Mouse (Mus musculus) ES-Bruce4 (cell line): ENCODE results near the gene Ncs1. TPM values are rescaled to one million over a fixed set of nuclear protein-coding genes. Genes with fewer than 3 reads are reported as not detected.

Source experiments
- H3K27ac ChIP-seq: 2 replicates; pipeline ENCODE4 v1.5.1; 2012; ENCODE audit warnings: low read length, inconsistent platforms; ENCODE audit not compliant: insufficient read depth
- H3K27me3 ChIP-seq: 2 replicates; pipeline ENCODE4 v1.6.1; 2012; ENCODE audit warnings: mild to moderate bottlenecking, low read length, inconsistent platforms; ENCODE audit not compliant: control insufficient read depth, poor library complexity, insufficient read depth, severe bottlenecking
- H3K36me3 ChIP-seq: 2 replicates; pipeline ENCODE4 v1.6.1; 2012; ENCODE audit warnings: inconsistent platforms, mild to moderate bottlenecking, low read length, moderate library complexity; ENCODE audit not compliant: control insufficient read depth, poor library complexity, insufficient read depth, severe bottlenecking
- H3K4me1 ChIP-seq: one replicate; pipeline ENCODE4 v1.8.1; 2011; ENCODE audit warnings: low read length; ENCODE audit not compliant: control insufficient read depth, insufficient read depth
- H3K4me3 ChIP-seq: 2 replicates; pipeline ENCODE4 v1.5.1; 2011; ENCODE audit warnings: low read depth, mild to moderate bottlenecking, low read length
- H3K9ac ChIP-seq: 2 replicates; pipeline ENCODE4 v1.6.1; 2012; ENCODE audit warnings: low read depth, mild to moderate bottlenecking, inconsistent platforms; ENCODE audit not compliant: poor library complexity, severe bottlenecking
- H3K9me3 ChIP-seq: replicated peaks from 2 replicates; pipeline ENCODE4 v1.6.1; 2012; ENCODE audit warnings: mild to moderate bottlenecking, low read length, inconsistent platforms; ENCODE audit not compliant: control insufficient read depth, poor library complexity, insufficient read depth, severe bottlenecking
- CTCF ChIP-seq: IDR thresholded peaks from one replicate; pipeline ENCODE4 v1.8.1; 2011; ENCODE audit warnings: low read depth, low read length
- EP300 ChIP-seq: IDR thresholded peaks from 2 replicates; pipeline ENCODE4 v1.6.1; 2011; ENCODE audit warnings: low read depth, low read length; ENCODE audit not compliant: insufficient read depth
- POLR2A ChIP-seq: IDR thresholded peaks from one replicate; pipeline ENCODE4 v1.8.1; 2011; ENCODE audit warnings: low read length; ENCODE audit not compliant: insufficient read depth
- polyA plus RNA-seq: library from polyadenylated mRNA; stranded (reverse); fragments of >200 nt; gene quantifications from 2 replicates; pipeline ENCODE4 v1.2.4, GENCODE M21; 2011; ENCODE audit warnings: low read depth; ENCODE audit not compliant: missing spikeins, insufficient read depth, insufficient read length

Ncs1 gene
- polyA plus RNA-seq = 6.2 and 9.7 TPM in 2 replicates

- no peak for TF ChIP-seq EP300
- no peak for TF ChIP-seq CTCF
- no peak for TF ChIP-seq POLR2A
- Histone ChIP-seq H3K27me3 (no peaks in the 10 kb centered on the region), H3K36me3 (no peaks in the 10 kb centered on the region), H3K9ac (peak within 1 kb of the TSS; percentile 87), H3K4me3 (peak within 1 kb of the TSS; percentile 67), H3K4me1 (peaks cover 13% of the 10 kb centered on the region), H3K9me3 (no peaks in the 10 kb centered on the region), H3K27ac (no peak within 1 kb of the TSS)
These were observed at the start of gene Ncs1 for GRCm38 (mm10) chr2:31245491-31246141. TSS of gene Ncs1 (plus strand) at chr2:31245823.

- H3K27ac ChIP-seq = no peak overlapping the region
- H3K4me1 ChIP-seq = no peaks in the 10 kb centered on the region
- TF ChIP-seq CTCF = no peak
- TF ChIP-seq EP300 = no peak
- TF ChIP-seq POLR2A = no peak
- no peaks in the 10 kb centered on the region for H3K36me3 ChIP-seq
- no peaks in the 10 kb centered on the region for H3K27me3 ChIP-seq
- H3K9ac ChIP-seq = no peak overlapping the region
- H3K9me3 ChIP-seq = no peaks in the 10 kb centered on the region
- no peak overlapping the region for H3K4me3 ChIP-seq
These were observed 47.0 kb upstream of the Ncs1 start for GRCm38 (mm10) chr2:31198621-31199020.

DNA sequence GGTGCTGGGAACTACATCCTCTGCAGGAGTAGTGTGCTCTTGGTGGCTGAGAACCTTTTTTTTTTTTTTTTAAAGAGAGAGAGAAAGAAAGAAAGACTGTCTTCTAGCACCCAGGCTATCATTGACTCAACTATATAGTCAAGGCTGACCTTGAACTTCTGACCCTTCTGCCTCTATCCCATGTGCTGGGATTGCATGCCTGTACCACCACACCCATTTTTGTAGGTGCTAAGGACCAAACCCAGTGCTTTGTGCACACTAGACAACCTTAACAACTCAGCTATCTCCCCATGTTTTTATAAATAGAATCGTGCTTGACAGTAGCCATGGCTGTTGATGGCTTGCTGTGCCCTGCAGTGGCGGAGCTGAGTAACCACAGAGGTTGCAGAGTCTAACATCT lies 45.6 kb upstream of the Ncs1 start:
- H3K27me3 ChIP-seq = no peaks in the 10 kb centered on the region
- no peaks in the 10 kb centered on the region for H3K4me1 ChIP-seq
- H3K9me3 ChIP-seq = no peaks in the 10 kb centered on the region
- H3K4me3 ChIP-seq = no peak overlapping the region
- no peaks in the 10 kb centered on the region for H3K36me3 ChIP-seq
- no peak for TF ChIP-seq CTCF
- TF ChIP-seq EP300 = no peak
- no peak for TF ChIP-seq POLR2A
- no peak overlapping the region for H3K9ac ChIP-seq
- H3K27ac ChIP-seq = no peak overlapping the region

DNA sequence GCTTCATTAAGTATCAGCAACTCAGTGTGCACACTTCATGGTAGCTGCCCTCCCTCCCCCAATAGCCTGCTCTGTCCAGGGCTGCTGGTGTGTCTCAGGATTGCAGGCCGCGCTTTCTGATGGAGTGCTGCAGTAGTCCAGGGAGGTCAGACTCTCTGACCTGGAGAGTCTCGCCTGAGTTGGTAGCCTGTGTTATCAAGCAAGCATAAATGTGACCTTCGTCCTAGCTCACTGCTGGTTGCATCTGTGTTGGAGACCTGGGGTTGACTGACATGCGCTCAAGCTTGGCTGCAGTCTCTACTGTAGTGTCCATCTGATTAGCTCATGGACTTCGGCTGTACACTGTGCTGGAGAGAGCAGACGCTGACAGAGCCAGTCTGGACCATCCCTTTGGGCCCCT lies 43.8 kb upstream of the Ncs1 start:
- Histone ChIP-seq H3K27me3 (no peaks in the 10 kb centered on the region), H3K4me1 (no peaks in the 10 kb centered on the region), H3K4me3 (no peak overlapping the region), H3K9me3 (no peaks in the 10 kb centered on the region), H3K36me3 (no peaks in the 10 kb centered on the region), H3K9ac (no peak overlapping the region), H3K27ac (no peak overlapping the region)
- no peak for TF ChIP-seq CTCF
- TF ChIP-seq EP300 = no peak

DNA sequence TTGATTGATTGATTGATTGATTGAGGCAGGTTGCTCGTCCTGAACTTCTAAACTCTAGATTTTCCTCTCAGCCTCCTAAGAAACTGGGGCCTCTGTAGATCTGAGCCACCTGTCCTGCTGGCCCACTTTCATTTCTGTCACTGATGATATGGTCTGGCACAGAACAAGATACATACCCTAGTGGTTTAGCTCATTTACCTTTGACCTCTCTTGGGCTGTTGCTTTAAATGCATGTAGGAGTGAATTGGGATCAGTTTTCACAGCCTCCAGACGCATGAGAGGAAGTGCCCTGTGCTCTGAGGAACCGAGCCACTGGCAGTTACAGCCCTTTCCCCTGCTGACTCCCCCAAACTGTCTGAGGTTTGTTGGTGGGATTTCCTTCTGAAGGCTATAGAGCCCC lies 43.3 kb upstream of the Ncs1 start:
- H3K27ac ChIP-seq = no peak overlapping the region
- no peaks in the 10 kb centered on the region for H3K27me3 ChIP-seq
- H3K4me1 ChIP-seq = no peaks in the 10 kb centered on the region
- no peaks in the 10 kb centered on the region for H3K36me3 ChIP-seq
- H3K9me3 ChIP-seq = no peaks in the 10 kb centered on the region
- no peak overlapping the region for H3K4me3 ChIP-seq
- TF ChIP-seq EP300 = no peak
- TF ChIP-seq POLR2A = no peak
- TF ChIP-seq CTCF = no peak
- H3K9ac ChIP-seq = no peak overlapping the region

- no peak for TF ChIP-seq CTCF
- TF ChIP-seq POLR2A = no peak
- no peak for TF ChIP-seq EP300
- no peaks in the 10 kb centered on the region for H3K27me3 ChIP-seq
- H3K36me3 ChIP-seq = no peaks in the 10 kb centered on the region
- no peaks in the 10 kb centered on the region for H3K4me1 ChIP-seq
- H3K9ac ChIP-seq = no peak overlapping the region
- H3K9me3 ChIP-seq = no peaks in the 10 kb centered on the region
- H3K4me3 ChIP-seq = no peak overlapping the region
- no peak overlapping the region for H3K27ac ChIP-seq
These were observed 42.7 kb upstream of the Ncs1 start for GRCm38 (mm10) chr2:31202956-31203355.
